Mouse (Mus musculus): ENCODE results near the gene Syde2. TPM values are rescaled to one million over a fixed set of nuclear protein-coding genes. Genes with fewer than 3 reads are reported as not detected.

The Syde2 gene
- total RNA-seq, 2 experiments from 2014 or later = 0.60 to 1.3 TPM

DNA sequence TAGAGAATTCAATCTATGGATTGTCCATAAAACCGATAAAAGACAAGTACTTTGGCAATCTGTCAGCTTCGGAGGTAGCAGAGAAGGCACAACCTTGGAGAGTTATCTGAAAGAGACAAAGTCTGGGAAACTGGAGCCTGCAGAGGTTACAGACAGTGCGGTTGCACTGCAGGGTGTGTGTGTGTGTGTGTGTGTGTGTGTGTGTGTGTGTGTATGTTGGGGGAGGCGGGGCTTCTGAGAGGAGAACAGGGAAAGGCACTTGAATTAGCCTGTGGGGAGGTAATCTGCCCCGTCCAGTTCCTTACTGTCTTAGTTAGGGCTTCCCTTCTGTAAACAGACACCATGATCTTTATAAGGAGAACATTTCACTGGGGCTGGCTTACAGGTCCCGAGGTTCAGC is 20.2 kb downstream of the Syde2 start:
- no peak for ATAC-seq (replicated peaks; ENCODE audit: low FRiP score, poor library complexity, severe bottlenecking)

DNA sequence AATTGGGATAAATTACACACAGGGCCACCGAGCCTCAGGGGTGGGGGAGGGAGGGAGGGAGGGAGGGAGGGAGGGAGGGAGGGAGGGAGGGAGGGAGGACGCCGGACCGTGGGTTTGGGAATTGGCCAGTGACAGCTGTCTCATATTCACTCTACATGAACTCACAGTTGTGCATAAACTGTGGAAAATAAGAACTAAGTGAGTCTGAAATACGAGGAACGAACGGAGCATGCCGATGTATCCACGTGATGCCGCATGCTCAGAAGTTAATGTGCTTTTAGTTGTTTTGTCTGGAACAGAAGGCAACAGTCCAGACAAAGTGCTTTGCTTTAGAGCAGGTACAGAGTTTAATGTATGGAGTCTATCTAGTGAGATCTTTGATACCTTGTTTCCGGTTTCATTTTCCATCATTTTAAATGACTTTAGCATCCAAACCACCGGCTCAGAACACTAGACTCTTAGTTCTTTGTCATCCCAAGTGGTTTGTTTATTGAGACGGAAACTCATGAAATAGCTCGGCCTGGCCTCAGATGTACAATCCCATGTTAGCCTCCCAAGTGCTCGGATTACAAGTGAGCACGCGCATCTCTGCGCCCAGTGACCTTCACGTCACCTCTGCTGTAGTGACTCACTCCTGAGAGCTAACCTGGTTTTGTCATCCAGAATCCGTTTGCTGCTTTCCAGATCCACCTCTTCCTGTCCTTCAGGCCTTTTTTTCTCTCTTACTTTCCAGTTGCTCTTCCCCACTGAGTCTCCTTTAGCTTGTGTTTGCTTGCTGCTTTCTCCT is 22.4 kb downstream of the Syde2 start:
- ATAC-seq (replicated peaks; ENCODE audit: low FRiP score, poor library complexity, severe bottlenecking) = no peak

DNA sequence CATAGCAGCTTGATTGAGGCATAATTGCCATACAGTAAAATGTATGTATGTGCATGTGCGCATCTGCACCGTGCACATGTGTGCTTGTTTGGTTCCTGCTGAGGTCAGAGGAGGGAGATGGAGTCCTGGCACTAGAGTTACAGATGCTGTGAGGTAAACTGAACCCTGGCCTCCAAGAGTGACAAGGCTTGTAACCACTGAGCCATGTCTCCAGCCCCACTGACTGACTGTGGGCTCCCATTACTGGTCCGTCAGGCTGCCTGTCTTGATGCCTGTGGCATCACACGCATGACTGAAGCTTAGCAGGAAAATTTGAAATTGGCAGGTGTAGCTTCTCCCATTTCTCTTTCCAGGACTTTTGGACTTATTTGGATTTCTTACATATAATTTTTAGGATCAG is 23.1 kb downstream of the Syde2 start:
- ATAC-seq (replicated peaks; ENCODE audit: low FRiP score, poor library complexity, severe bottlenecking) = no peak

DNA sequence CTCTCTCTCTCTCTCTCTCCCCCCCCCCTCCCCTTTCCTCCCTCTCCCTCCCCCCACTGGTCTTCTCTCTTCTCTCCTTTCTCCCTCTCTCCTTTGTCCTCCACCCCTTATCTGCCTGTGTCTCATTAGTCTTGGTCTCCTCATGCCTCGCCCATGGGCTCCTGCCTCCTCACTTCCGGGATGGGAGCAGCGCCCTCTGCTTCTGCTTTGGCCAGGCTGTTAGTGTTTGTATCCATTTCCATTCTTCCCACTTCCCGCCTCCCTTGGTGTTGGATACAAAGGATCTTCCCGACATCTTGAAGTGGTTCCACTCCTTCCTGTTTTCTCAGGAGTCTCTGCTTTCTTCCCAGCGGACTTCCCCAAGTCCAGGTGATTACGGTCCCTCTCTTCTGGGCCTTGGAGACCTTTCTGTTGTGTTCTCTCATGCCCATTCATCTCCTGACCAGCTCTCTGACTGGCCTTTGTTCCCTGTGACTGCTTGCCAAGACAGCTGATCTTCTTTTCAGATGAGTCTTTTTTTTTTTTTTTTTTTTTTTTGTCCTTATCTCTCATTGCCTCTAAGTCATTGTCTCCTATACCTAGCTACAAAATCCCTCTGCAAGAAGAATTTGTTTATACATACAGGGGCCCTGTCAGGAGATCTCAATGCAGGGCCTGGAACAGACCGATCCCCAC is 24.0 kb downstream of the Syde2 start:
- no peak for ATAC-seq (replicated peaks; ENCODE audit: low FRiP score, poor library complexity, severe bottlenecking)

DNA sequence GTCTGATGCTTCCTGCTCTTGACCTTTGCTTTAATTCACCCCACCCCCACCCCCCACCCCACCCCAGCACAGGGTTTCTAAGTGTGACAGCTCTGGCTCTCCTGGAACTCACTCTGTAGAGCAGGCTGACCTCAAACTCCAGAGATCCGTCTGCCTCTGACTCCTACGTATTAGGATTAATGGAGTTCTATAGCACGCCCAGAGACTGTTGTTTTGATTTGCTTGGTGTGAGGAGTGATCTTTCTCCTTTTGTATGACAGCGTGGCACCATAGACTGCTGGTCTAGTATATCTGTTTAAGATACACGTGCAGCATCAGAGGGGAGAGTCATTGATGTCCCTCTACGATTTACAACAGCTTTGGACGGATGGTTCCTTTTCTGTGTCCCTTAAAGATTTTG is 25.8 kb downstream of the Syde2 start:
- no peak for ATAC-seq (replicated peaks; ENCODE audit: low FRiP score, poor library complexity, severe bottlenecking)

DNA sequence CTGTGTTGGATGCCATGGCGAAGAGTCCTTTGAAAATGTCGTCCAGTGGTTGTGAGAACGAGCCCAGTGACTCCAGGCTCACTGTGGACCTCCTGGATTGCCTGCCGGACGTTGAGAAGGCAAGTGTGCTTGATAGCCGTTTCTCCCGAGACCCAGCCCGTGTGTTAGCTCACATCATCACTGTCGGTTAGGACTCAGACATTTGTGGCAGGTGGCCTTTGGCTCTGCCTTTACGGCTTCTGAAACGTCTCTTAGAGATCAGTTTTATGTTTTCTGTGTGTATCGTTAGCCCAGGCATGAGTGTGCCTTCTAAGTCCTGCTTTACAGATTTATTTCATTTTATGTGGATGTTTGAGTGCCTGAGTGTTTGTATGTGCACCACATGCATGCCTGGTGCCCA is 26.7 kb downstream of the Syde2 start:
- no peak for ATAC-seq (replicated peaks; ENCODE audit: low FRiP score, poor library complexity, severe bottlenecking)

DNA sequence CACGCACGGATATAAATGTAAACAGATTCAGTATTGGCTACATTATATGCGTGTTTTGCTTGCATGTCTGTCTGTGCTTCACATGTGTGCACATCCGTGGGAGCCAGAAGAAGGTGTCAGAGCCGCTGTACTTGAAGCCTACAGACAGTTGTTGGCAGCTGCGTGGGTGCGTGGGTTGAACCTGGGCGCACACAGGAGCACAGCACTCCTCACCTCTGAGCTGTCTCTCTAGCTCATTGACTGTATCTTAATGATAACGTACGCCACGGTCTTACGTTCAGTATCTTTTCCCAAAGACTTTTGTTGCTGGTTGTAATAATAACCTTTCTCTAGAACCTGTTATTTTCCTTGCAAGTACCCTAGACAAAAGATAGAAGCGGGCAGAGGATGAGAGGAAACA is 29.3 kb downstream of the Syde2 start:
- no peak for ATAC-seq (replicated peaks; ENCODE audit: low FRiP score, poor library complexity, severe bottlenecking)

DNA sequence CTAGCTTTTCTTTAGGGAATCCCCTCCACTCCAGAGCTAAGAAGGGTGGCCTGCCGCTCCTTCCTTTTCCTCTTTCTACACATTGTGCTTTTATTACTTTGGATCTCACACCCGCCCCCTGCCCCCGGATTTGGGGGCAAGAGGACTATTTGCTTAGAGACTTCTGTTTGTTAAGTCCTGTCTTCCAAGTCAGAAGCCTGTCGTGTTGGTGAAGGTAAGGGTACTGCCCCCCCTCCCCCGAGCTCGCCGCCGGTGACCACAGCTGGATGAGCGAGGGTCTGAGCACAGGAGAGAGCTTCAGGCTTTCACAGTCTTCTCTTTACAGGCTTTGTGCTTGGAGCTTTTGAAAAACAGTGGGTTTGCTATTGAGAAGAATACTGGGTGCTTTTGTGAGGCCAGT is 29.9 kb downstream of the Syde2 start:
- no peak for ATAC-seq (replicated peaks; ENCODE audit: low FRiP score, poor library complexity, severe bottlenecking)

DNA sequence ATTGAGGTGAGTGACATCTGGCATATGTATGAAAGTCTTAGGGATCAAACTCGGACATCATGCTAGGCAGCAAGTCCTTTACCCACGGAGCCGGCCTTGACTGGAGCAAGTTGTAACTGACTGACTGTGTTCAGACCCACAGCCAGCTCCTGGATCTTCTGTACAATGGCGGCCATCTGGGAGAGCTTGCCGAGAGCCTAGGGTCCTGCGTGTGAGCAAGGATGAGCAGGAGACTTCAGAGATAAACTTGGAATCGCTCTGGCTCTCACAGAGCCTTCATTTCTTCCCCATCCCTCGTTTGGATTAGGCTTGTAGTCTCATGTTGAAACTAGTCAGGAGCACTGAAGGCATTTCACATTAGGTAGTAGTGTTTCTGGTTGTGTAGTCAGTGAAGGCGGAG is 34.6 kb downstream of the Syde2 start:
- ATAC-seq (replicated peaks; ENCODE audit: low FRiP score, poor library complexity, severe bottlenecking) = no peak

DNA sequence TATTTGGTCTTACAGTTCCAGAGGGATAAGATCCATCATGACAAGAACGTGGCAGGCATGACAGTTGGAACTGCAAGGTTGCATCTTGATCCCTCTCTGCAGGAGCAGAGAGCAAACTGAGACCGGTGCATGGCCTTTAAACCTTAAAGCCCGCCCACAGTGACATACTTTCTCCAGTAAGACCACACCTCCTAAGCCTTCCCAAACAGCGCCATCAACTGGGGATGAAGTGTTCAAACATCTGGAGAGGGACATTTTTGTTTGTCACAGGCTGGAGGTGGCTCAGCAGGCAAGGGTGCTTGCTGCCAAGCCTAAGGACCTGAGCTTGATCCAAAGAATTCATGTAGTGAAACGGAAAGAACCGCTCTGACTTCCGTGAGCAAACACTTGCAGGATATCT is 37.1 kb downstream of the Syde2 start:
- no peak for ATAC-seq (replicated peaks; ENCODE audit: low FRiP score, poor library complexity, severe bottlenecking)

DNA sequence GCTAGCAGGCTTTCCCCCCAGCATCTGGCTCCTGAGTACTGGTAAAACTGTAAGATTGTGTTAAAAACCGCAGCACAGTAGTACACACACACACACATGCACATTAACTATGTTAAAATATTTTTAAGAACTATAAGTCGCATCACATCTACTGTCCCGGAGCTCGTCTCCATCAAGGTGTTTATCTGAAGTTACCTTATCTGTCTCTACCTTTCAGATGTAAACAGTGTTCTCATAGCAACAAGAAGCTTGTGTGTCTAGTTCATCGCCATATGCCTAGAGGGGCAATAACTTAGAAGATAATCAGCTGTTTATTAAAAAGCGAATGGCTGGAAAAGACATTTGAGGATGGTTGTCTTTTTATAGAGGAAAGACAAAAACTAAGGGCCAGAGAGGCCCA is 37.8 kb downstream of the Syde2 start:
- no peak for ATAC-seq (replicated peaks; ENCODE audit: low FRiP score, poor library complexity, severe bottlenecking)

DNA sequence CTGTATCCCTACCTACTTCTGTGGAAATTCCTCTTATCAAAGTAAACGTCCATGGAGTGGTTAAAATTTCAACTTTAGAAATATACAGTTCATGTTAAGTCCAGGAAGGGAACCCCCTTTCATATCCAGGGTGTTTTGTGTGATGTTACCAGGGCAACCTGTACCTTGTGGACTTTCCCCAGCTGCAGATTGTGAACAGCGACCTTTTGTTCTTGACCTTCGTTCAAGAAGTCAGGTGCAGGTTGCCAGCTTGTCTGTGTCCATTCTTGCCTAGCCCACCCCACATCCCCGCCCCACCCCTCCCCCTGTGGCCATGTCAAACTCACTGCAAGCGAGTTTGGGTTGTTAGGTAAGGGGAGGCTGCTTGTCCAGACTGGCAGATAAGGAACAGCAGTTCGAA is 39.4 kb downstream of the Syde2 start:
- no peak for ATAC-seq (replicated peaks; ENCODE audit: low FRiP score, poor library complexity, severe bottlenecking)

DNA sequence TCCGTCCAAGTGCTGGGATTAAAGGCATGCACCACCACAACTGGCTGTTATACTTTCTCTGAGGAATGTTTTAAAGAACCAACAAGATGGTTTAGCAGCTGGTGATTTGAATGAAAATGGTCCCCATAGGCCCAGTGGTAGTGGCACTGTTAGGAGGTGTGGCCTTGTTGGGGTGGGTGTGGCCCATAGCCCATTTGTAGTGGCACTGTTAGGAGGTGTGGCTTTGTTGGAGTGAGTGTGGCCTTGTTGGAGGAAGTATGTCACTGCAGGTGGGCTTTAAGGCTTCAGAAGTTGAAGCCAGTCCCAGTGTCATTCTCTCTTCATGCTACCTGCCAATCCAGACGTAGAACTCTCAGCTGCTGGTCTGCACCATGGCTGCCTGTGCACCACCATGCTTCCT is 40.7 kb downstream of the Syde2 start:
- ATAC-seq (replicated peaks; ENCODE audit: low FRiP score, poor library complexity, severe bottlenecking) = no peak

DNA sequence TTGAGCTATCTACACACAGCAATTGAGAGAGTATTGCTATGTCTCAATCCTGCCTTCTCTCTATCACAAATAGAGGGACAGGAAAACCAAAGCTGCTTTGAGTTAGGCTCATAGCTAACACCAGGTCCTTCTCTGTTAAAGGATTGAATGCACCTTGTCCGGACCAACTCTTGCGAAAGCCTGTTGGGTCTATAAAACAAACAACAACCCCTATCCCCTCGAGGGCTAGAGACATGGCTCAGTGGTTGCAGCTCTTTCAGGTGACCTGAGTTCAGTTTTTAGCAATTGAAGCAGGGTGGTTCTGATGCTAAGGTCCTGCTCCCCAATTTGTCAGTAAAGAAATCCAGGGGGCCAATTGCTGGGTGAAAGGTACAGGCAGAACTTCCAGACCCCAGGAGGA is 41.6 kb downstream of the Syde2 start:
- ATAC-seq (replicated peaks; ENCODE audit: low FRiP score, poor library complexity, severe bottlenecking) = no peak

DNA sequence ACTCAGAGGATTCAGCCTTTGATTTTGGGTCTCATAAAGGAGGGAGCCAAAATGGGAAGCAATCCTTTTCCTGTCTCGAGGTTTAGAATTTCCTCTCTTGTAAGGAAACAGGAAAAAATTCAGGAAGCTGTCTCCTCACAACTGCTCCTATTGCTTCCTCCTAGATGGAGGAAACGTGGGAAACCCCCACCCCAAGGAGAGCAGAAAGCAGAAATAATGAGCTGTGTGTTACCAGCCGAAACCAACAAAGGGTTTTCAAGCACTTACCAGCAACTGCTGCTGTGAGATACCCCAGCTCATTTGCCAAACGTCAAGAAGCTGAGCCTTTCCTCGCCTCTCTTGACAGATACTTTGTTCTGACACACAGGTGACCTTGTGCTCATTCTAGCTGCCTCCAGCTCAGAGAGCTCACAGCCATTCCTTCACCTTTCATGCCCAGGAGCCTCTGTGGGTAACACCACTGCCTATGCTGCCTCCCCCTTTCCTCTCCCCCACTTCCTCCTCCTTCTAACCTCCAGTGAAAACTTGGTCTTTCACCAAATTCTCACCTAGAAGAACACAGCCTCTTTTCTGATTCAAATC is 42.7 kb downstream of the Syde2 start:
- no peak for ATAC-seq (replicated peaks; ENCODE audit: low FRiP score, poor library complexity, severe bottlenecking)

DNA sequence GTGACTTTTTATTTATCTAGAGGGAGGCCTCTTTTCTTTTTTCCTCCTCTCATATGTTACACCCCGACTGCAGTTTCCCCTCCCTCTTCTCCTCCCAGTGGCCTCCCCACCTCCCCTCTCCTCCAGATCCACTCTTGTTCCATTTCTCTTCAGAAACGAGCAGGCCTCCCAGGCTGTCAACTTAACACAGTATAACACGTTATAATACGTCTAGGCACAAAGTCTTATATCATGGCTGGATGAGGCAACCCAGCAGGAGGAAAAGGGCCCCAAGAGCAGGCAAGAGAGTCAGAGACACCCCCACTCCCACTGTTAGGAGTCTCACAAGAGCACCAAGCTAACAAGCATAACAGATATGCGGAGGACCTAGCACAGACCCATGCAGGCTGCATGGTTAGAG is 45.3 kb downstream of the Syde2 start:
- ATAC-seq (replicated peaks; ENCODE audit: low FRiP score, poor library complexity, severe bottlenecking) = no peak

DNA sequence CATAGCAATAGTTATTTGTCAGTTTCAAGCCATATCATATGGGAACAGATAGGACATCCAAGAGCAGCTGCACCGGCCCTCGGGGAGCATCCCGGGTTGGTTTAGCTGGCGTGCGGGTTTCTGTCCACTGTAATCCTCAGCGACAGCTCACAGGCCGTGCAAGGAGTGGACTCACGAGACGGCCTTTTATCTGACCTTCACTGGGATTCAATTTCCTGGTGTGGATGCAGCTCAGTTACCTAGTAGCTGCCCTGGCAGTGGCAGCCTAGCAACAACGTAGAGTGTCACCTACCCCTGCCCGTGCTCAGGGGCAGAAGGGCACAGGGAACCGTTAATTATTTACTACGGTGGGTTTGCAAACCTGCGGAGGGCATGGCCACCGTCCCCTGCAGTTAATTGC is 50.2 kb downstream of the Syde2 start:
- ATAC-seq (replicated peaks; ENCODE audit: low FRiP score, poor library complexity, severe bottlenecking) = no peak

DNA sequence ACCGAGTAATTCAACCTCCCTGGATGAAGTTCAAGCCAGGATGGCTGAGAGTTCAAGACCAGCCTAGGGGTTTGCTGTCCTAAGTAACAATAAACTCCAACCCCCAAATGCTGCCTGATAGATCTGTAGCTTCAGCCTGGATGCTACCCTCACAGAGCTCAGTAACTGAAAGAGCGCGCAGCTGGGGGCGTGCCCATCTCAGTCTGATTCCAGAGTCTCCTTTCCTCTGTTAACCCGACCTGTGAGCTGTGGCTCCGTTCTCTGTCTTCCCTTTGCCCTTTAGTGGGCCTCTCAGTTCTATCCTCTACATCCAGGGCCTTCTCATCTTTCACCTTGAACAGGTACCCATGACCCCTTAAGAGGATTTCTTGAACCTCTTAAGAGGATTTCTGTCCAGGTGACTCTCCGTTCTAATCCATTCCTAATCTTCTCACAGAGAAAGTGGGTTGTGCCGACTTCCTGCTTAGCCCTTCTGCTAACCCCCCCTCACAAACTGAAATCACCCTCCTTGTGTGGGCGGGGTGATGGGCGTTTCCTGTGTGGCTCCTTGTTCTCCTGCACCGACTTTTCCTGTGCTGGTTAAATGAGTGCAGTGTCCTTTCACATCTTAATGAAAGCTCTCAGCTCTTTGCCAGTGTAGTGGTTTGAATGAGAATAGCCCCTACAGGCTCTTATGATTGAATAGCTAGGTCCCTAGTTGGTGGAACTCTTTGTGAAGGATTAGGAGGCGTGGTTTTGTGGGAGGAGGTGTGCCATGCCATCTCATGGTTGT is 51.6 kb downstream of the Syde2 start:
- ATAC-seq (replicated peaks; ENCODE audit: low FRiP score, poor library complexity, severe bottlenecking) = no peak

DNA sequence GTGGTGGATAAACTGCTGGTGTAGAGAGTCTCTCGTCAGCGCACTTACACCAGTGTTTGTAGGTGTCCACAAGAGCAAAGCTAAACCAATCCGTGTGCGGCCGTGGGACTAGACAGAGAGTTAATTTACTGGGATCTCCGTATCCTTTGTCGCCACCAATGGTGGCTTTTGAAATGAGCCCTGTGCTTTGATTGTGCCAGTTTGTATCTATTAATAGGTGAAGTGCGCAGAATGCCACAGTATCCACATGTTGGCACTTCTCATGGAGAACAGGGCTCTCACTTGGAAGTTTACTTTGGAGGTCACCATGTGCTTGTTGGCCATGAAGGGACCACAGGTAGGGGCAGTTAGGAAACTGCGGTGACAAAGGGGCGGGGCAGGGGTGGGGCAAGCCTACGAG is 53.7 kb downstream of the Syde2 start:
- no peak for ATAC-seq (replicated peaks; ENCODE audit: low FRiP score, poor library complexity, severe bottlenecking)

DNA sequence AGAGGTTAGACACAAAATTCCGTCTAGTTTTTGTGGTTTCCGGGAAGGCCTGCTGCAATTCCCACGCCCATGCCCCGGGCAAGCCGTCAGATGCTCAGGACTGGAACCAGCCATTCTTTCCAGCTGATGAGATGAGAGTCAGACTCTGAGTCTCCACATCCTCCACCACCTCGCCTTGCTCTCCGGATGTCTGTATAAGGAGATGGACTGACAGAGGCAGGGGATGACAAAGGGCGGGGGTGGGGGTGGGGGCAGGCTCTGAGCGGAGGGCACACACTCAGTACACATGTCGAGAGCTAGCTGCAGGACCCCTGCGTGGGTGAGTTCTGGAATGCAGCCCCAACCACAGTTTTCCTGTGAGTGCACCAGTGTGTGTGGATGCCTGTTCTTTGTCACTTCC is 57.3 kb downstream of the Syde2 start:
- ATAC-seq (replicated peaks; ENCODE audit: low FRiP score, poor library complexity, severe bottlenecking) = no peak

DNA sequence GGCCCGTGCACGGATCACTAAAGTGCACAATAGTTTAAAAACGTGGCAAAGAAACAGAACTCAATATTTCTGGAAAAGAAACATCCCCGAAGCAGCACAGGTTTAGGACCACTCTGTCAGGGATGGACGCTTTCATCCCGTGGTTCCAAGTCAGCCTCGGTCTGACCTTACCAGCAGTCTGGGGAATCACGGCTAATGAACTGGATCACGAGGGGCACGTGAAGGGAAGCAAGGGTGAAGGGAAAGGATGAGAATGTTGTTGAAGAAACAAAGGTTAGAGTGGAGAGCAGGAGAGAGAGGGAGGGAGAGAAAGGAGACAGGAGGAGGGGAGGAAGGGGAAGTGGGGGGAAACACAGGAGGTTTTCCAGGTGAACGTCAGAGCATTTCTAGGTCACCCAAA is 58.4 kb downstream of the Syde2 start:
- ATAC-seq (replicated peaks; ENCODE audit: low FRiP score, poor library complexity, severe bottlenecking) = no peak
